Mouse (Mus musculus): Measurements from ENCODE around the gene 2700049A03Rik.
"Not testable (repeated sequence)": the region's sequence is repeated elsewhere in the genome, so short reads cannot be mapped to it uniquely, and the experiment has no call there.

2700049A03Rik gene

GRCm38 (mm10) chr12:71136130-71136973 is at the start of gene 2700049A03Rik, which contains the start of gene Timm9:
2700049A03Rik (plus strand) TSS chr12:71136848.
Timm9 (minus strand) TSS chr12:71136684.
- peak; percentile 78 to 85 for DNase-seq (ENCODE audit: low spot score in 2 of 2)

- DNase-seq (ENCODE audit: low spot score in 2 of 2) = not testable (repeated sequence)
Measured at GRCm38 (mm10) chr12:71104275-71104674, 32.4 kb upstream of the 2700049A03Rik start.

- DNase-seq (ENCODE audit: low spot score in 2 of 2) = no peak
Measured at GRCm38 (mm10) chr12:71107216-71107771, 29.4 kb upstream of the 2700049A03Rik start.

GRCm38 (mm10) chr12:71111331-71111730 is 25.3 kb upstream of the 2700049A03Rik start, which contains the start of gene Tomm20l:
Tomm20l (plus strand) TSS chr12:71111428.
- no peak for DNase-seq (ENCODE audit: low spot score in 2 of 2)

- DNase-seq (ENCODE audit: low spot score in 2 of 2) = no peak
Measured at GRCm38 (mm10) chr12:71113074-71113473, 23.6 kb upstream of the 2700049A03Rik start.

GRCm38 (mm10) chr12:71113675-71114288 is 22.9 kb upstream of the 2700049A03Rik start:
- DNase-seq (ENCODE audit: low spot score in 2 of 2) = peak; percentile 60 to 74

- DNase-seq (ENCODE audit: low spot score in 2 of 2) = no peak
Measured at GRCm38 (mm10) chr12:71116411-71116810, 20.2 kb upstream of the 2700049A03Rik start.

- no peak for DNase-seq (ENCODE audit: low spot score in 2 of 2)
Measured at GRCm38 (mm10) chr12:71122731-71123130, 13.9 kb upstream of the 2700049A03Rik start.

GRCm38 (mm10) chr12:71123286-71123685 is 13.4 kb upstream of the 2700049A03Rik start:
- DNase-seq (ENCODE audit: low spot score in 2 of 2) = no peak

GRCm38 (mm10) chr12:71135581-71135980 is 1.1 kb upstream of the 2700049A03Rik start:
- DNase-seq (ENCODE audit: low spot score in 2 of 2) = no peak

GRCm38 (mm10) chr12:71136974-71137491 is 385 bp downstream of the 2700049A03Rik start:
- peak; percentile 77 to 79 for DNase-seq (ENCODE audit: low spot score in 2 of 2)

- DNase-seq (ENCODE audit: low spot score in 2 of 2) = no peak
Measured at GRCm38 (mm10) chr12:71137686-71138085, 1.0 kb downstream of the 2700049A03Rik start.

- no peak for DNase-seq (ENCODE audit: low spot score in 2 of 2)
Measured at GRCm38 (mm10) chr12:71139258-71139828, 2.7 kb downstream of the 2700049A03Rik start.

- no peak for DNase-seq (ENCODE audit: low spot score in 2 of 2)
Measured at GRCm38 (mm10) chr12:71141189-71141588, 4.5 kb downstream of the 2700049A03Rik start.

- peak; percentile 56 to 58 for DNase-seq (ENCODE audit: low spot score in 2 of 2)
Measured at GRCm38 (mm10) chr12:71147641-71148040, 11.0 kb downstream of the 2700049A03Rik start.

GRCm38 (mm10) chr12:71148801-71149200 is 12.2 kb downstream of the 2700049A03Rik start:
- DNase-seq (ENCODE audit: low spot score in 2 of 2) = no peak

GRCm38 (mm10) chr12:71149456-71149855 is 12.8 kb downstream of the 2700049A03Rik start:
- DNase-seq (ENCODE audit: low spot score in 2 of 2) = no peak

- DNase-seq (ENCODE audit: low spot score in 2 of 2) = no peak
Measured at GRCm38 (mm10) chr12:71150167-71150566, 13.5 kb downstream of the 2700049A03Rik start.

GRCm38 (mm10) chr12:71154979-71155378 is 18.3 kb downstream of the 2700049A03Rik start:
- DNase-seq (ENCODE audit: low spot score in 2 of 2) = no peak

- no peak for DNase-seq (ENCODE audit: low spot score in 2 of 2)
Measured at GRCm38 (mm10) chr12:71157974-71158373, 21.3 kb downstream of the 2700049A03Rik start.

GRCm38 (mm10) chr12:71164410-71164809 is 27.8 kb downstream of the 2700049A03Rik start:
- DNase-seq (ENCODE audit: low spot score in 2 of 2) = no peak

- no peak for DNase-seq (ENCODE audit: low spot score in 2 of 2)
Measured at GRCm38 (mm10) chr12:71169911-71170310, 33.3 kb downstream of the 2700049A03Rik start.

All from right cerebral cortex, adult 2 months (tissue).